Mouse (Mus musculus): ENCODE data around the gene Tspan14. TPM values are rescaled to one million over a fixed set of nuclear protein-coding genes. Genes with fewer than 3 reads are reported as not detected.

Tspan14 gene
- polyA plus RNA-seq, 1 experiment from 2014 or later, result 42.0 TPM

DNA sequence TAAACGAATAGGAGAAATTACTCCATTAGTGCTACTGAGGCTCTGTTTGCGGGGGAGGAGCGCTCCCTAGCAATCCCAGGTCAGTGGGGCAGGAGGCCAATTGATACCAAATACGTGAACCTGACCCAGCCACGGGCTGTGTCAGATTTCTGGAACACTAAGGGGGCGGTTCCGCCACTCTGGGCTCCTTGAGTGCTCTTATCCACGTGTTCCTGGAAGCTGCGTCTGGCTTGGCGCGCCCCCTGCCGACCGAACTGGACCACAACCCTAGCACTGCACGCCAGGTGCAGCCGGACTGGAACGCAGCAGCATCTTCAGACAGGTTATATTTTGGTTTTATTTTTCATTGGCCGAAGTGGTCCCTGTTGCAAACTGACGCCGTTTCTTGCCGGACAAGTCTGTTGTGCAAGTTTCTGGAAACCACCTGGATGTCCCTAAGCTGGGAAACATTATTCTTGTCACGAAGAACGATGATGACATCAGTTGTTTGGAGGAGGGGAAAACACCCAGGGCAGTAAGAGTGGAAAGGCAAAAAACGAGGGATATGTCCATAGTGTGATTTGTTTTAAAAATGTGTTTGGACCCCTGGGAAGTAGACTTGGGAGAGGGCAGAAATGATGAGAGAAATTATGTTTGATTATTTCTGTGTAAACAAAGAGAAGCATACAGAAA lies 71.9 kb downstream of the Tspan14 start:
- Histone ChIP-seq H3K9me3 (no peaks in the 10 kb centered on the region), H3K4me3 (peak overlapping the region; percentile 31), H3K9ac (peak overlapping the region; percentile 47; the same call in 1 of the 2 replicates), H3K36me3 (no peaks in the 10 kb centered on the region), H3K27me3 (replicated peaks) (no peaks in the 10 kb centered on the region), H3K27ac (replicated peaks) (no peak overlapping the region; the same call in 1 of the 2 replicates), H3K4me2 (peak overlapping the region; percentile 66), H3K4me1 (peaks cover 18% of the 10 kb centered on the region)
- ATAC-seq (ENCODE audit: extremely low read depth, insufficient number of reproducible peaks, low FRiP score, low TSS enrichment), result no peak
- 12% methylated on average over 23 of the region's 23 CpGs for WGBS

- H3K4me2 ChIP-seq, result peak overlapping the region; percentile 66; the same call in 1 of the 2 replicates
- no peak for ATAC-seq (ENCODE audit: extremely low read depth, insufficient number of reproducible peaks, low FRiP score, low TSS enrichment)
These were observed 72.7 kb downstream of the Tspan14 start for GRCm38 (mm10) chr14:40893884-40894283.

GRCm38 (mm10) chr14:40893196-40893595 lies 73.4 kb downstream of the Tspan14 start, which contains the start of gene Sh2d4b:
Sh2d4b (minus strand) TSS chr14:40893266.
- H3K4me2 ChIP-seq, result peak within 1 kb of the TSS; percentile 66; the same call in 1 of the 2 replicates
- H3K27ac ChIP-seq (replicated peaks), result 0 out of 2 replicates have a peak within 1 kb of the TSS, but pooled peaks have one; percentile 40
- H3K9ac ChIP-seq, result no peak within 1 kb of the TSS
- no peak within 1 kb of the TSS for H3K4me3 ChIP-seq
- no peak for ATAC-seq (ENCODE audit: extremely low read depth, insufficient number of reproducible peaks, low FRiP score, low TSS enrichment)
- 33% methylated on average over 3 of the region's 3 CpGs for WGBS
- no peaks in the 10 kb centered on the region for H3K36me3 ChIP-seq
- H3K4me1 ChIP-seq, result peaks cover 18% of the 10 kb centered on the region
- H3K27me3 ChIP-seq (replicated peaks), result no peaks in the 10 kb centered on the region
- H3K9me3 ChIP-seq, result no peaks in the 10 kb centered on the region

More at GRCm38 (mm10) chr14:40893884-40894283, 72.7 kb downstream of the Tspan14 start:
- WGBS, result 64% methylated on average over 8 of the region's 8 CpGs
- Histone ChIP-seq H3K36me3 (no peaks in the 10 kb centered on the region), H3K27ac (replicated peaks) (0 out of 2 replicates have a peak overlapping the region, but pooled peaks have one; percentile 40), H3K4me3 (no peak overlapping the region), H3K4me1 (peaks cover 18% of the 10 kb centered on the region), H3K9me3 (no peaks in the 10 kb centered on the region), H3K9ac (no peak overlapping the region), H3K27me3 (replicated peaks) (no peaks in the 10 kb centered on the region)

DNA sequence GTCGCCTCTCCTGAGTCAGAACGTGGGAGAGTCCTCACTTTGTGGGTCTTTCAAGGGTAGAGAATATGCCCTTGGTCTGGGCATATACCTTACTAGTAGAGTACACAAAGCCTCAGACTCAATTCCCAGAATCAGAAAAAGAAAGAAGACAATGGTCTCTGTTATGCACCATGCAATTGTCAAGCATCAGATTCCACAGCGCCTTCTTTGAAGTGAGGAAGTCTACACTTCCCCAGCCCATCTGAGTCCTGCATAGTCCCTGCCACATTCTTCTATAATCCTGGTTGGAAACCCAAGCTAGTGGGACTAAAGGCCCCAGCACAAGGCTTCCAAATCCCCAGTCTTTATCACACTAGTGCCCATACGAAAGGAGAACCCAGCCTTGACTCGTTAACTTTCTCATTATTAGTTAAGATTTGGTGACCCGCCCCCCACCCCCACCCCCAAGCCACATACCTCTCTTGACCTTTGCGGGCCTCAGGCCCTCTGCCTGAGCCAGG lies 74.2 kb downstream of the Tspan14 start:
- no peaks in the 10 kb centered on the region for H3K27me3 ChIP-seq (replicated peaks)
- no peaks in the 10 kb centered on the region for H3K9me3 ChIP-seq
- WGBS, result 76% methylated on average over 7 of the region's 7 CpGs
- H3K9ac ChIP-seq, result no peak overlapping the region
- ATAC-seq (ENCODE audit: extremely low read depth, insufficient number of reproducible peaks, low FRiP score, low TSS enrichment), result no peak
- no peaks in the 10 kb centered on the region for H3K36me3 ChIP-seq
- H3K4me3 ChIP-seq, result no peak overlapping the region
- no peak overlapping the region for H3K27ac ChIP-seq (replicated peaks)
- no peak overlapping the region for H3K4me2 ChIP-seq
- H3K4me1 ChIP-seq, result peaks cover 18% of the 10 kb centered on the region

DNA sequence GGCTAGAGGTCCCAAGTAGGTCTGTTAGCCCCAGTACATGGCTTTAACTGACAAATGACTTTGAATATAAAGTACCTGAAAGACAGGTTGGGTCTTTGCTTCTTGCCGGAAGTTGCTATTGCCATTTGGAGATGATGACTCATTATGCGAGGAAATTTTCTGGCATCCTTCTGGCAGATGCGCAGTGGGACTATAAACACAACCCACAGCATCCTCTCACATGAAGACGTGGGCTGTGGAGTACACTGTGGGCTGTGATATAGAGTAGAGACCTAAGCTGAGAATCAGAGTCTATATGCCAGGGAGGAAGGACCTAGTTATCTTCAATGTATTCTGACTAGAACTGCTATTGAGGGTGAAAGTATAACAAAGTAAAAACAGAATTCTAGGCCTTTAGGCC lies 75.1 kb downstream of the Tspan14 start:
- Histone ChIP-seq H3K27ac (replicated peaks) (no peak overlapping the region), H3K4me1 (peaks cover 18% of the 10 kb centered on the region), H3K9me3 (no peaks in the 10 kb centered on the region), H3K27me3 (replicated peaks) (no peaks in the 10 kb centered on the region), H3K9ac (no peak overlapping the region), H3K4me2 (no peak overlapping the region), H3K36me3 (no peaks in the 10 kb centered on the region), H3K4me3 (no peak overlapping the region)
- 90% methylated on average over 4 of the region's 4 CpGs for WGBS
- no peak for ATAC-seq (ENCODE audit: extremely low read depth, insufficient number of reproducible peaks, low FRiP score, low TSS enrichment)

DNA sequence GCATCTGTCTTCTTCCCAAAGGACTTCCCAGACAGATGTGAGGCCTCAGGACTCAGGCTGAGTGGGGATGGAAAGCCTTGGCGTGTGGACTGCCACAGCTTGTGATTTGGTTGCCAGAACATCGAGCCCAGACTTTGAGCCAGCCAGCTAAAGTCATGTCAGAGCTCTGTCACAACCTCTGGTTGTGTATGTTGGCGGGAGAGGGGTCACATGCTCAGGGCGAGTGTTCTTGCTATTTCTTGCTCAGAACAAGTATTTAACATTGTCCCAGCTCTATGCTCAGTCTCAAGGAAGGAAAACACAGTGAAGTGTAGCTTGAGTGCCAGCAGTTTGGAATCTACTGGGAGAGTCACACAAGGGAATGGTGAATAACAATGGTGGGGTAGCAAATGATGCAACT lies 76.9 kb downstream of the Tspan14 start:
- Histone ChIP-seq H3K4me3 (no peak overlapping the region), H3K4me2 (no peak overlapping the region), H3K36me3 (no peaks in the 10 kb centered on the region), H3K4me1 (peaks cover 31% of the 10 kb centered on the region), H3K27ac (replicated peaks) (no peak overlapping the region), H3K27me3 (replicated peaks) (no peaks in the 10 kb centered on the region), H3K9me3 (no peaks in the 10 kb centered on the region), H3K9ac (no peak overlapping the region)
- ATAC-seq (ENCODE audit: extremely low read depth, insufficient number of reproducible peaks, low FRiP score, low TSS enrichment), result no peak
- 73% methylated on average over 4 of the region's 4 CpGs for WGBS

- Histone ChIP-seq H3K27me3 (replicated peaks) (no peaks in the 10 kb centered on the region), H3K9me3 (no peaks in the 10 kb centered on the region), H3K36me3 (no peaks in the 10 kb centered on the region), H3K9ac (no peak overlapping the region), H3K4me1 (peaks cover 33% of the 10 kb centered on the region), H3K4me3 (no peak overlapping the region), H3K4me2 (no peak overlapping the region), H3K27ac (replicated peaks) (no peak overlapping the region)
- no peak for ATAC-seq (ENCODE audit: extremely low read depth, insufficient number of reproducible peaks, low FRiP score, low TSS enrichment)
- WGBS, result 65% methylated on average over 2 of the region's 2 CpGs
These were observed 77.4 kb downstream of the Tspan14 start for GRCm38 (mm10) chr14:40889181-40889580.

DNA sequence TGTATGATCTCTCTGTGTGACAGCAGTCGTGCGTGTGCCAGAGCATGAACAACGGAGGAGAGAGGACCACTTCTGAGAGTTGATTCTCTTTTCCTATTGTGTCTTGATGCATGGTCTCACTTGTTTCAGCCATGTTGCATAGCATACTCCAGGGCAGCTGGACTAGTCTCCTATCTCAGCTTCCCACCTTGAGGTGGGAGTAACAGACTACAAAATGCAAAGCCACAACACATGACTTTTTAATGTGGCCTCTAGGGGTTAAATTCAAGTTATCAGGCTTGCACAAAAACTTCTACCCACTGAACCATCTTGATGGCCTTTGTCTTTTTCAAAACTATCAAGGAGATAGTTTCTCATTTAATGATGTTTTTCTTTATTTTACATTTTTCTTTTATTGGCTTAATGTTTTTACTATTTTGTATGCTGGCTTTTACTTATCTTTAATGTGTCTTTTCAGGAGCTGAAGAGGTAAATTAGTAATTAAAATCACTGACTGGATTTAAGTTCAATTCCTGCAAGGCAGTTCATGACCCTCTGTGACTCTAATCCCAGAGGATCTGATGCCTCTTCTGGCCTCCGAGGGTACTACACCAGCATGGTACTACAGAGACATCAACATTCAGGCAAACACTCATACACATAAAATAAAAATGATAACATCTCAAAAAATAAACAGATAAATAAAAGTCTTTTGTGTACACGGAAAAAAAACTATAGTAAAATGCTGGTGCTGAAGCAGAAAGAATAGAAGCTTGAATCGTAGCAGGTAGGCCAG lies 80.0 kb downstream of the Tspan14 start:
- ATAC-seq (ENCODE audit: extremely low read depth, insufficient number of reproducible peaks, low FRiP score, low TSS enrichment), result no peak
- 73% methylated on average over 6 of the region's 6 CpGs for WGBS
- Histone ChIP-seq H3K9ac (no peak overlapping the region), H3K27me3 (replicated peaks) (no peaks in the 10 kb centered on the region), H3K4me1 (peaks cover 21% of the 10 kb centered on the region), H3K36me3 (no peaks in the 10 kb centered on the region), H3K4me2 (no peak overlapping the region), H3K4me3 (no peak overlapping the region), H3K27ac (replicated peaks) (no peak overlapping the region; the same call in 1 of the 2 replicates), H3K9me3 (no peaks in the 10 kb centered on the region)

- 4% methylated on average over 1 of the region's 1 CpGs for WGBS
- H3K27ac ChIP-seq (replicated peaks), result peak overlapping the region; percentile 3; the same call in 1 of the 2 replicates
- no peak for ATAC-seq (ENCODE audit: extremely low read depth, insufficient number of reproducible peaks, low FRiP score, low TSS enrichment)
- H3K36me3 ChIP-seq, result no peaks in the 10 kb centered on the region
- H3K27me3 ChIP-seq (replicated peaks), result no peaks in the 10 kb centered on the region
- peak overlapping the region; percentile 49; the same call in 1 of the 2 replicates for H3K4me2 ChIP-seq
- peaks cover 21% of the 10 kb centered on the region for H3K4me1 ChIP-seq
- no peak overlapping the region for H3K4me3 ChIP-seq
- no peaks in the 10 kb centered on the region for H3K9me3 ChIP-seq
- no peak overlapping the region for H3K9ac ChIP-seq
These were observed 80.9 kb downstream of the Tspan14 start for GRCm38 (mm10) chr14:40885752-40886151.

DNA sequence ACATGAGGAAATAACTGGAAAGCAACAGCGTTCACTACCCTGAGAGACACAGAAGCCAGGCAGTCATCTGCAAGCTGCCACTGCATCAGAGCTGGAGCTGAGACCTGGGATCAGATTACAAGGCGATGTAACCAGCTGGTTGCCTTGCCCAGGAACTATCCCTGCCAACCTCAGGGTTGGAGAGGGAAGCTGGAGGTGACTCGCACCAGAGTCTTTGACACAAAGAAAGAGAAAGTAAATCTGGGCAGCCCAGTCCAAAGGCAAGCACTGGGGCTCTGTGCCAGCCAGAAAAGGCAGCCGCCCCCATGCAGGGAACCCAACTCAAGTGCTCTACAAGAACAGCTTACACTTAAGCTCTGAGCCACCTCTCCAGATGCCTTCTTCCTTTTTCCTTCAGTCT lies 81.4 kb downstream of the Tspan14 start:
- Histone ChIP-seq H3K9me3 (no peaks in the 10 kb centered on the region), H3K4me1 (peaks cover 21% of the 10 kb centered on the region), H3K27ac (replicated peaks) (peak overlapping the region; percentile 3; the same call in 1 of the 2 replicates), H3K27me3 (replicated peaks) (no peaks in the 10 kb centered on the region), H3K9ac (no peak overlapping the region), H3K4me3 (peak overlapping the region; percentile 8; the same call in 1 of the 2 replicates), H3K4me2 (peak overlapping the region; percentile 49), H3K36me3 (no peaks in the 10 kb centered on the region)
- ATAC-seq (ENCODE audit: extremely low read depth, insufficient number of reproducible peaks, low FRiP score, low TSS enrichment), result no peak
- WGBS, result 14% methylated on average over 4 of the region's 4 CpGs

GRCm38 (mm10) chr14:40874565-40874964 lies 92.0 kb downstream of the Tspan14 start:
- Histone ChIP-seq H3K27me3 (replicated peaks) (no peaks in the 10 kb centered on the region), H3K36me3 (no peaks in the 10 kb centered on the region), H3K9ac (no peak overlapping the region), H3K9me3 (no peaks in the 10 kb centered on the region), H3K4me1 (no peaks in the 10 kb centered on the region), H3K27ac (replicated peaks) (no peak overlapping the region), H3K4me2 (no peak overlapping the region), H3K4me3 (no peak overlapping the region)
- ATAC-seq (ENCODE audit: extremely low read depth, insufficient number of reproducible peaks, low FRiP score, low TSS enrichment), result no peak
